Mouse (Mus musculus): ENCODE measurements around the gene Serpinb11. TPM values are rescaled to one million over a fixed set of nuclear protein-coding genes. Genes with fewer than 3 reads are reported as not detected.

Gene Serpinb11
- polyA plus RNA-seq, 1 experiment, result not detected

DNA sequence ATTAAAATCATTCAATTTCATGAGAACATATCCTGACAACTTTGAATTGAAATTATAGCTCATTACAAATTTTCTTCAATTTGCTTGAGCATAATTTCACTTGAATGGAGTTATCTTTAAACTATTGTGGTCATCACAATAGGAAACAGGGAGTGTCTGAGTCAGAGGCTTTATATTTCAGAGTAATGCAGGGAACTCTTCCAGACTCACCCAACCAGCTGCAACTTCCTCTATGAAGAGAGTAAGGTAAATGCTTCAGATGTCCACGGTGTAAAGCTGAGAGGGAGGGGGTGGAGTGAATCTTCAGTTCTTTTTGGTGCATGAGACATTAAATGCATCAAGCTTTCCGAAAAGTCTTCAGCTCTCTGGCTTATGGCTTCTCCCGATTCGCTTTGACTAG, 61.5 kb downstream of the Serpinb11 start:
- TF ChIP-seq CTCF (IDR thresholded peaks at IDR 0.05; ENCODE audit: control insufficient read depth, insufficient read depth, low read length) (no peak), POLR2A (IDR thresholded peaks at IDR 0.05; ENCODE audit: borderline replicate concordance, control insufficient read depth, low read depth, low read length) (no peak)
- H3K4me3 ChIP-seq (replicated peaks; ENCODE audit: control insufficient read depth, low read depth, low read length), result no peak overlapping the region
- H3K4me1 ChIP-seq (ENCODE audit: control insufficient read depth, insufficient read depth, low read length), result no peaks in the 10 kb centered on the region
- no peak overlapping the region for H3K27ac ChIP-seq (ENCODE audit: control insufficient read depth, insufficient read depth, low read depth, low read length, poor library complexity)
- WGBS, result 66% methylated on average over 4 of the region's 4 CpGs

Other genes starting within 250 kb of the Serpinb11 start
- gene Serpinb3b, start 82.8 kb upstream of the Serpinb11 start, polyA plus RNA-seq (2011; ENCODE audit: insufficient read depth, insufficient read length, low replicate concordance, missing spikeins), result not detected in 2 replicates
- gene Serpinb3c, start 82.8 kb upstream of the Serpinb11 start, polyA plus RNA-seq (2011; ENCODE audit: insufficient read depth, insufficient read length, low replicate concordance, missing spikeins), result not detected in 2 replicates
- not detected in 2 replicates for gene Serpinb7, start 38.5 kb downstream of the Serpinb11 start, polyA plus RNA-seq (2011; ENCODE audit: insufficient read depth, insufficient read length, low replicate concordance, missing spikeins)
- 2.5 and 3.4 TPM in 2 replicates for gene Serpinb2, start 150.2 kb downstream of the Serpinb11 start, polyA plus RNA-seq (2011; ENCODE audit: insufficient read depth, insufficient read length, low replicate concordance, missing spikeins)
- 0.50 TPM in 1 of 2 replicates, not detected in the other for gene Serpinb8, start 228.8 kb downstream of the Serpinb11 start, polyA plus RNA-seq (2011; ENCODE audit: insufficient read depth, insufficient read length, low replicate concordance, missing spikeins)